Mouse (Mus musculus): ENCODE data around the gene Nupr1l. TPM values are rescaled to one million over a fixed set of nuclear protein-coding genes. Genes with fewer than 3 reads are reported as not detected.
A peak's percentile ranks its signal among the peaks of the same experiment; 100 is the strongest.
"Not testable (repeated sequence)": the region's sequence is repeated elsewhere in the genome, so short reads cannot be mapped to it uniquely, and the experiment has no call there.

Gene Nupr1l
- polyA plus RNA-seq, 1 experiment from 2014 or later: 1.9 TPM

- Histone ChIP-seq H3K4me3 (ENCODE audit: low read depth, low read length) (peak overlapping the region; percentile 62), H3K4me2 (ENCODE audit: low read length) (peak overlapping the region; percentile 82), H3K36me3 (ENCODE audit: control insufficient read depth, insufficient read depth, low read length) (peaks cover 5% of the 10 kb centered on the region; the same call in 1 of the 2 replicates), H3K27ac (ENCODE audit: low read depth) (peak overlapping the region; percentile 81), H3K9me3 (ENCODE audit: control insufficient read depth, low read length) (no peaks in the 10 kb centered on the region), H3K9ac (ENCODE audit: low read length) (peak overlapping the region; percentile 68), H3K4me1 (replicated peaks; ENCODE audit: control insufficient read depth, insufficient read depth, low read length) (0 out of 2 replicates have a peak, but pooled peaks cover 3% of the 10 kb centered on the region), H3K27me3 (replicated peaks; ENCODE audit: control insufficient read depth, insufficient read depth, low read length) (no peaks in the 10 kb centered on the region)
- 25% methylated on average over 4 of the region's 4 CpGs for WGBS
- ATAC-seq (replicated peaks; ENCODE audit: low FRiP score, low TSS enrichment, low read depth): no peak
- DNase-seq (ENCODE audit: low spot score): no peak
Measured at GRCm38 (mm10) chr5:129907775-129908174, 565 bp upstream of the Nupr1l start.

GRCm38 (mm10) chr5:129909147-129909546 lies 807 bp downstream of the Nupr1l start:
- DNase-seq (ENCODE audit: low spot score) (peak; percentile 52), ATAC-seq (replicated peaks; ENCODE audit: low FRiP score, low TSS enrichment, low read depth) (no peak)
- Histone ChIP-seq H3K4me3 (ENCODE audit: low read depth, low read length) (peak overlapping the region; percentile 62), H3K9ac (ENCODE audit: low read length) (no peak overlapping the region; the same call in 1 of the 2 replicates), H3K27me3 (replicated peaks; ENCODE audit: control insufficient read depth, insufficient read depth, low read length) (no peaks in the 10 kb centered on the region), H3K27ac (ENCODE audit: low read depth) (no peak overlapping the region), H3K36me3 (ENCODE audit: control insufficient read depth, insufficient read depth, low read length) (no peaks in the 10 kb centered on the region), H3K9me3 (ENCODE audit: control insufficient read depth, low read length) (no peaks in the 10 kb centered on the region), H3K4me1 (replicated peaks; ENCODE audit: control insufficient read depth, insufficient read depth, low read length) (0 out of 2 replicates have a peak, but pooled peaks cover 3% of the 10 kb centered on the region), H3K4me2 (ENCODE audit: low read length) (peak overlapping the region; percentile 82)
- 70% methylated on average over 9 of the region's 9 CpGs for WGBS

GRCm38 (mm10) chr5:129909591-129909990 lies 1.3 kb downstream of the Nupr1l start:
- H3K27me3 ChIP-seq (replicated peaks; ENCODE audit: control insufficient read depth, insufficient read depth, low read length): no peaks in the 10 kb centered on the region
- no peak overlapping the region for H3K4me2 ChIP-seq (ENCODE audit: low read length)
- H3K9me3 ChIP-seq (ENCODE audit: control insufficient read depth, low read length): no peaks in the 10 kb centered on the region
- H3K9ac ChIP-seq (ENCODE audit: low read length): no peak overlapping the region
- H3K36me3 ChIP-seq (ENCODE audit: control insufficient read depth, insufficient read depth, low read length): no peaks in the 10 kb centered on the region
- DNase-seq (ENCODE audit: low spot score) (no peak), ATAC-seq (replicated peaks; ENCODE audit: low FRiP score, low TSS enrichment, low read depth) (no peak)
- H3K4me1 ChIP-seq (replicated peaks; ENCODE audit: control insufficient read depth, insufficient read depth, low read length): 0 out of 2 replicates have a peak, but pooled peaks cover 3% of the 10 kb centered on the region
- H3K4me3 ChIP-seq (ENCODE audit: low read depth, low read length): no peak overlapping the region
- 85% methylated on average over 7 of the region's 7 CpGs for WGBS
- no peak overlapping the region for H3K27ac ChIP-seq (ENCODE audit: low read depth)

- H3K4me1 ChIP-seq (replicated peaks; ENCODE audit: control insufficient read depth, insufficient read depth, low read length): no peaks in the 10 kb centered on the region
- no peaks in the 10 kb centered on the region for H3K9me3 ChIP-seq (ENCODE audit: control insufficient read depth, low read length)
- 0 out of 2 replicates have a peak, but pooled peaks have one; percentile 14 for ATAC-seq (replicated peaks; ENCODE audit: low FRiP score, low TSS enrichment, low read depth)
- no peak overlapping the region for H3K4me3 ChIP-seq (ENCODE audit: low read depth, low read length)
- H3K9ac ChIP-seq (ENCODE audit: low read length): no peak overlapping the region
- no peak for DNase-seq (ENCODE audit: low spot score)
- WGBS: 36% methylated on average over 2 of the region's 2 CpGs
- no peak overlapping the region for H3K4me2 ChIP-seq (ENCODE audit: low read length)
- H3K27me3 ChIP-seq (replicated peaks; ENCODE audit: control insufficient read depth, insufficient read depth, low read length): no peaks in the 10 kb centered on the region
- no peaks in the 10 kb centered on the region for H3K36me3 ChIP-seq (ENCODE audit: control insufficient read depth, insufficient read depth, low read length)
- H3K27ac ChIP-seq (ENCODE audit: low read depth): no peak overlapping the region
Measured at GRCm38 (mm10) chr5:129914024-129914423, 5.7 kb downstream of the Nupr1l start.

GRCm38 (mm10) chr5:129915491-129915890 lies 7.2 kb downstream of the Nupr1l start:
- not testable (repeated sequence) for H3K27ac ChIP-seq (ENCODE audit: low read depth); H3K4me2 ChIP-seq (ENCODE audit: low read length); H3K36me3 ChIP-seq (ENCODE audit: control insufficient read depth, insufficient read depth, low read length); H3K27me3 ChIP-seq (replicated peaks; ENCODE audit: control insufficient read depth, insufficient read depth, low read length); H3K9me3 ChIP-seq (ENCODE audit: control insufficient read depth, low read length); H3K4me3 ChIP-seq (ENCODE audit: low read depth, low read length); ATAC-seq (replicated peaks; ENCODE audit: low FRiP score, low TSS enrichment, low read depth); DNase-seq (ENCODE audit: low spot score); H3K9ac ChIP-seq (ENCODE audit: low read length); H3K4me1 ChIP-seq (replicated peaks; ENCODE audit: control insufficient read depth, insufficient read depth, low read length)
- 85% methylated on average over 11 of the region's 11 CpGs for WGBS

- no peak overlapping the region for H3K27ac ChIP-seq (ENCODE audit: low read depth)
- no peaks in the 10 kb centered on the region for H3K36me3 ChIP-seq (ENCODE audit: control insufficient read depth, insufficient read depth, low read length)
- H3K9ac ChIP-seq (ENCODE audit: low read length): no peak overlapping the region
- H3K27me3 ChIP-seq (replicated peaks; ENCODE audit: control insufficient read depth, insufficient read depth, low read length): no peaks in the 10 kb centered on the region
- H3K4me2 ChIP-seq (ENCODE audit: low read length): no peak overlapping the region
- no peak overlapping the region for H3K4me3 ChIP-seq (ENCODE audit: low read depth, low read length)
- 87% methylated on average over 24 of the region's 24 CpGs for WGBS
- no peak for DNase-seq (ENCODE audit: low spot score)
- no peaks in the 10 kb centered on the region for H3K9me3 ChIP-seq (ENCODE audit: control insufficient read depth, low read length)
- no peak for ATAC-seq (replicated peaks; ENCODE audit: low FRiP score, low TSS enrichment, low read depth)
- no peaks in the 10 kb centered on the region for H3K4me1 ChIP-seq (replicated peaks; ENCODE audit: control insufficient read depth, insufficient read depth, low read length)
Measured at GRCm38 (mm10) chr5:129918065-129918651, 9.8 kb downstream of the Nupr1l start.

- ATAC-seq (replicated peaks; ENCODE audit: low FRiP score, low TSS enrichment, low read depth): no peak
- Histone ChIP-seq H3K27ac (ENCODE audit: low read depth) (no peak overlapping the region), H3K4me1 (replicated peaks; ENCODE audit: control insufficient read depth, insufficient read depth, low read length) (no peaks in the 10 kb centered on the region), H3K4me3 (ENCODE audit: low read depth, low read length) (no peak overlapping the region), H3K9me3 (ENCODE audit: control insufficient read depth, low read length) (no peaks in the 10 kb centered on the region), H3K9ac (ENCODE audit: low read length) (no peak overlapping the region), H3K4me2 (ENCODE audit: low read length) (no peak overlapping the region), H3K36me3 (ENCODE audit: control insufficient read depth, insufficient read depth, low read length) (no peaks in the 10 kb centered on the region), H3K27me3 (replicated peaks; ENCODE audit: control insufficient read depth, insufficient read depth, low read length) (no peaks in the 10 kb centered on the region)
- WGBS: 77% methylated on average over 9 of the region's 9 CpGs
- no peak for DNase-seq (ENCODE audit: low spot score)
Measured at GRCm38 (mm10) chr5:129918752-129919151, 10.4 kb downstream of the Nupr1l start.

GRCm38 (mm10) chr5:129919320-129919719 lies 11.0 kb downstream of the Nupr1l start:
- no peak overlapping the region for H3K9ac ChIP-seq (ENCODE audit: low read length)
- no peaks in the 10 kb centered on the region for H3K4me1 ChIP-seq (replicated peaks; ENCODE audit: control insufficient read depth, insufficient read depth, low read length)
- H3K27me3 ChIP-seq (replicated peaks; ENCODE audit: control insufficient read depth, insufficient read depth, low read length): no peaks in the 10 kb centered on the region
- H3K4me3 ChIP-seq (ENCODE audit: low read depth, low read length): no peak overlapping the region
- no peaks in the 10 kb centered on the region for H3K36me3 ChIP-seq (ENCODE audit: control insufficient read depth, insufficient read depth, low read length)
- DNase-seq (ENCODE audit: low spot score) (no peak), ATAC-seq (replicated peaks; ENCODE audit: low FRiP score, low TSS enrichment, low read depth) (no peak)
- WGBS: 58% methylated on average over 8 of the region's 8 CpGs
- no peaks in the 10 kb centered on the region for H3K9me3 ChIP-seq (ENCODE audit: control insufficient read depth, low read length)
- no peak overlapping the region for H3K4me2 ChIP-seq (ENCODE audit: low read length)
- no peak overlapping the region for H3K27ac ChIP-seq (ENCODE audit: low read depth)

- Histone ChIP-seq H3K4me3 (ENCODE audit: low read depth, low read length) (no peak overlapping the region), H3K27me3 (replicated peaks; ENCODE audit: control insufficient read depth, insufficient read depth, low read length) (no peaks in the 10 kb centered on the region), H3K9ac (ENCODE audit: low read length) (no peak overlapping the region), H3K4me2 (ENCODE audit: low read length) (no peak overlapping the region), H3K9me3 (ENCODE audit: control insufficient read depth, low read length) (no peaks in the 10 kb centered on the region), H3K4me1 (replicated peaks; ENCODE audit: control insufficient read depth, insufficient read depth, low read length) (no peaks in the 10 kb centered on the region), H3K36me3 (ENCODE audit: control insufficient read depth, insufficient read depth, low read length) (no peaks in the 10 kb centered on the region), H3K27ac (ENCODE audit: low read depth) (no peak overlapping the region)
- ATAC-seq (replicated peaks; ENCODE audit: low FRiP score, low TSS enrichment, low read depth) (no peak), DNase-seq (ENCODE audit: low spot score) (no peak)
- 97% methylated on average over 4 of the region's 4 CpGs for WGBS
Measured at GRCm38 (mm10) chr5:129921972-129922371, 13.6 kb downstream of the Nupr1l start.
